Mouse (Mus musculus) megakaryocyte-erythroid progenitor cell, adult 5-6 weeks (primary cell): ENCODE data around the gene Pole2. TPM values are rescaled to one million over a fixed set of nuclear protein-coding genes. Genes with fewer than 3 reads are reported as not detected.

Experiments
- ATAC-seq: replicated peaks from 2 replicates; pipeline ENCODE4 v1.8.0; 2016; ENCODE audit warnings: mild to moderate bottlenecking, inconsistent platforms; ENCODE audit not compliant: severe bottlenecking, poor library complexity, low FRiP score, low TSS enrichment
- total RNA-seq, 2 experiments: library from RNA; stranded (forward) in 1 of 2; stranded (reverse) in 1 of 2; fragments of 200-1000, 215-1000 nt in 1 of 2; fragments of >200 nt in 1 of 2; fragmentation: Nextera tagmentation in 1 of 2; gene quantifications; 2 replicates each; pipeline ENCODE4 v1.2.3; 2014 to 2017

The Pole2 gene
- total RNA-seq (2014; fragmentation: Nextera tagmentation) = 67.3 and 69.2 TPM in 2 replicates
- total RNA-seq (2017) = 39.8 and 44.5 TPM in 2 replicates

DNA sequence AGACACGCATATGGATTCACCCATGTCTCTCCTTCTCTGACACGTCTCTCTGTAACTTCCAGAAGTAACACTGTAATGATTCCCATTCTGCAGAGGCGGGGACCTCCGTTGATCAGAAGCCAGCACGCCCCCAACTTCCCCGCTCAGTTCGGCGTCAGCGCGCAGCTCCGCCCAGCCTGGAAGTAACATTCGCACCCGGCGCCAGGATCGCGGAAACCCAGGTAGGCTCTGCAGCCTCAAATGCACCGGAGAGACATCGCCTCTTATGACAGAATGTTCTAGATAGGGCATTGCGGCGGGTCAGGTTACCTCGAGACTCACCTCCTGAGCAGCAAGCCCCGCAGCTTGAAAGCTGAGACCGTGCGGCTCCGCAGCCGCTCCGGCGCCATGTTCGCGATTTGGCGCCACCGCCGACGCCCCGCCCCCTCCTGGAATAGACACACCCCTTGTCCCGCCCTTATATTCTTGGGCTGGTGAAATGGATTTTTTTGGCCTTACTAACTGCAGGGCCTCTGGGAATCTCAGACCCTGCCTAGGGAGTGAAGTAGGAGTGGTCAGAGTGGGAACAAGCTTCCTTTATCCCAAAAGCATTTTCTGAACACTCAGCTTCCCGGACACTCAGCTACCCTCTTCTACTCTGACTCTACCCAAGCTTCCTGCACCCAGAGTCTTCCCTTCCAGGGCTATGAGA, at the start of gene Pole2:
Gene Pole2 (minus strand): TSS at position 420 of the 691 bp plus-strand sequence.
- ATAC-seq = peak; percentile 95

DNA sequence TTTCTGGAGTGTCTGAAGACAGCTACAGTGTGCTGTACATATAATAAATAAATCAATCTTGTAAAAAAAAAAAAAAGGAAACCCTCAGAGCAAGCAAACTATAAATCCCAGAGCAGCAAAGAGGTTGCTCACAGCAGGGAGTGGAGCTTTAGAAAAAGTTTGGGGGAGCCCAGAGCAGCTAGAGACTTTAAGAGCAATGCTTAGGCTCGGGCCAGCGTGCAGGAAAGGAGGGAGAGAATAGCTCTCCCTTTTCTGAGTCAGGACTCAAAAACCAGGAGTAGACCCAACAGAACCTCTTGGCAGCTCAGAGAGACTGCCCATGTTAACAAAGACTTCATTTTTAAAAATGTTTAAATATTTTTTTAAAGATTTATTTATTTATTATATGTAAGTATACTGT, 41.0 kb upstream of the Pole2 start:
- ATAC-seq = no peak

DNA sequence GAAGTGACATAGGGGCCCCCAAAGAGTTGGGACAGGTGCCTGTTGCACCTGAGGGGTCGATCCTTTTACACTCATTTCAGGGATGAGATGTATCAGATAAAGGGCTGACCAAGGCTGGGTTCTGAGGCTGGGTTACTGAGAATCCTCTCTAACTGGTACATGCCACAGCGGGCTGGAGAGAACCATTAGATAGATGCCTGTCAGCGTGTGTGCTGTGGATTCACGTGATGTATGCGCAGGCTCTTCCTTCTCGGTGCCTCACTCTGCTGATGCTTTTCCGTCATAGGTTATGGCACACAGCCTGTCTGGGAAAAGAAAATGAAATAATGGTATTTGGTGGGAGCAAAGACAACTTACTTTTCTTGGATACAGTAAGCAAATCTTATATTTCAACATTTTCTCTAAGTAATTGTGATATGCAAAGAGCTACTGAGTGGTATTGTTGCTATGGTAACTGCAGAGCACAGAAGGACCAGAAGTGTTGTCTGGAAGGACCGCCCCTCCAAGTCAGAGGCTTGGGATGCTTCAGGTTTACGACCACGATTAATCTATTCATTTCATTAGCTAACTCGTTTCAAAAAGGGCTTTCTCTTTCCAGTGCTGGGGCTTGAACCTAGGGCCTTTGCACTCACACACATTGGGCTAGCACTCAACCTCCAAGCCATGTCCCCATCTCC, 40.1 kb upstream of the Pole2 start:
- no peak for ATAC-seq

DNA sequence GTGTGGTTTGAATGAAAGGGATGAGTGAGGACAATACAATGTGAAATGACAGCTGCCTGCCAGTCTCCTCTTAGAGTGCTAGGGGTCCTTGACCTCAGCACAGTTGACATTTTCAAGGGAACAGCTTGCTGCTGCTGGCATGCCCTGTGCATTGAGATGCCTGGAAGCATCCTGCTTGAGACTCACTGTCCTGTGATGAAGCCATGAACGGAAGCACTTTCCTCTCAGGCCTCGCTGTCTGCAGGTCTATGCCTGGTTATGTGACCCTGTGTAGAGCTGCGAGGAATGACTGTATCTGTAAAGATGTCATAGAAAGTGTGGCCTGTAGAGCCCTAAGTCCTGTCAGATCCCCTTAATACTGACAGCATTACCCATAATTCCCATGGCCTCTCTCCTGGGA, 37.0 kb upstream of the Pole2 start:
- no peak for ATAC-seq

DNA sequence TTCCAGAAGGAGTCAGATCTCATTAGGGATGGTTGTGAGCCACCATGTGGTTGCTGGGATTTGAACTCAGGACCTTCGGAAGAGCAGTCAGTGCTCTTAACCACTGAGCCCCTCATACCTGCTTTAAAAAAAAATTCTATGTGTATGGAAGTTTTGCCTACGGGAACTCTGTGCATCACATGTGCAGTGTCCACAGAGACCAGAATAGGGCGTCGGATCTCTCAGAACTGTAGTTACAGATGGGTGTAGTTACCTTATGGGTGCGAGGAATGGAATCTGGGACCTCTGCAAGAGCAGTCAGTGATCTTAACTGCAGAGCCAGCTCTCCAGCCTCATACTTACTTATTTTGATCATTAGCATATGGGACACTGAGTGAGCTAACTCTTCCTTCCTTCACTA, 34.3 kb upstream of the Pole2 start:
- no peak for ATAC-seq

DNA sequence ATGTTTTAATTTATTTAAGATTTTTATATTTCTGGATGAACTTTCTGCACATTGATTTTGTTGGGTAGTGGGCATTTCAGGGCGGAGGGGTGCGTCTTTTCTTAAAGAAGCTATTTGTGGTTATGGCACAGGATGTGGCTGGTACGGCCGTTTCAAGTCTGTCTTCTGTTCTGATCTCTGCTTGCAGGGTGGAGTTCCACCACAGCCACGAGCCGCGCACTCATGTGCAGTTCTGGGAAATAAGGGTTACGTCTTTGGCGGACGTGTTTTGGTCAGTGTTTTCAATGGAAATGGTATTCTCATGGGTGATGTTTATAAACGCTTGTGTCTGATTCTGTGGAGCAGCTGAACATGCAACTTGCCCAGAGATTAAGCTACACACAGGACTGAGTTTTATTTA, 29.8 kb upstream of the Pole2 start:
- ATAC-seq = peak; percentile 61; the same call in 1 of the 2 replicates

DNA sequence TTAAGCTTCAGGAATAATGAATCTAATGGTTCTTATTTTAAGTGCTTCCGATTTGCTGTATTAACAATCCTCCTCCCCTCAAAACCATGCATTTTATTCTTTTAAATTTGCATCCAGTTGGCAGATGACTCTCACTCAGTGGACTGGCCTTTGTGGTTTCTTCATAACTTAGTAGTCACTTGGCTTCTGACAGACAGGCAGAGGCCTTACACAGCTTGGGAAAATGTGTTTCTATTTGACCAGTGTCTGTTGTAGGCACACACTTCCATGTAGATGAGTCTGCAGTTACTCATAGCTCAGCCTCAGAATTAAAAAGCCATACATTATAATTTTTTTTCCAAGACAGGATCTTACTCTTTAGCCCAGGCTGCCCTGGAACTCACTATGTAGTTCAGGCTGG, 25.8 kb upstream of the Pole2 start:
- ATAC-seq = no peak

DNA sequence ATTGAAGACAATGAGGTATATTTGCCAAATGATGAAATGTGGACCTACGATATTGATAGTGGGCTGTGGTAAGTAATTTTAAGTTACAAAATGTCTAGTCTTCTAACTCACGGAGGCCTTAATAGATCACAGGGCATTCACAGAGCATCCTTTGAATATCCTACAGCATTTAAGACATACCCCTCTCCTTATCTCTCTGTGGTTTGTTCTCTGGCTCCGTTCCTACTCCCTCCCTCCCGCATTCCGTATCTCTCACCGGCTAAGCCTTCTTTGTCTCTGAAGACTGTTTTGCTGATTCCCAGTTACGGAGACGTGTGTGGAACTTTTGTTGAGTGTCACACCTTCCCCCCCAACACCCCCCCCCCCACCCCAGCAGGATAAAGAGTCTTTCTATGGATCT, 22.8 kb upstream of the Pole2 start:
- peak; percentile 96 for ATAC-seq

DNA sequence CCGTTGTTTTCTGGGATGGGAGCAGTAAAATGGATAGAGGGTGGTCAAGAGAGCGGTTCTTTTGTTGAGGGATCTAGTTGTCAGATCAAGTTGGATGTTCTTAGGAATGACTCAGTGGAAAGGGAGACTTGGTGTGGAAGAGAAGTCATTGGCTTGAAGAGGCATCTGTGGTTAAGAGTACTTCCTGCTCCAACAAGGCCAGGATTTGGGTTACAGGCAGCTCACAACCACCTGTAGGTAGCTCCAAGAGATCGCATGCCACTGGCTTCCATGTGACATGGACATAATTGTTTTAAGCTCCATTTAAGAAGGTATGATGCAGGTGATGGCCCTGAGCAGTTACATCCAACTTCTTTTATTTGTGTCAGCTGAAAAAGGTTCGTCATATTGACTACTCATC, 21.8 kb upstream of the Pole2 start:
- no peak for ATAC-seq

DNA sequence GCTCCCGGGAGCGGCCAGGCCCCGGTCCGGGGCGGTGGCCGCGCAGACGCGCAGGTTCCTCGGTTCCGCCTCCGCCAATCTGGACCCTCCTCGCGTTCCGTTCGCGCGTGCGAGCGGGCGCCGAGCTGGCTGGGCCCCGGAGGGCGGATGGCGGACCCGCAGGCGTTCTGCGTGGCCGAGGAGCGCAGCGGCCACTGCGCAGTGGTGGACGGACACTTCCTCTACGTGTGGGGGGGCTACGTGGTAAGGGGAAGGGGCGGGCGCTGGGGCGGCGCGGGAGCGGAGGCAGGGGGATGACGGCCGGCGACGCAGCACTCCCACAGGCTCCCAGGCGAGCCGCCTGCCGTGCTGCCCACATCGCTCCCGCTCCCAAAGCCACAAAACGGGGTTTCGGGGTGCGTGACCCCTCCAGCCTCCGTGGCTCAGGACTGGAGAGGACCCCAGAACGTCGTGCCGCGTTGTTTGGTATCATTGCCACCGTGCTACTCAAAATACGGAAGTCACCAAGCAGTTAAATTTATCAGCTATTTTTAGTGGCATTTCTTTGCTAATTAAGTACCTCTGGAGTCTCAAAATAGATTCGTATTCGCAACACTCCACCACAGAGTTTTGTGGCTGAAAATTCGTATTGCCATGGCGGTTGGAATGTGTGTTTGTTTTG, 13.9 kb upstream of the Pole2 start:
- ATAC-seq = peak; percentile 76

DNA sequence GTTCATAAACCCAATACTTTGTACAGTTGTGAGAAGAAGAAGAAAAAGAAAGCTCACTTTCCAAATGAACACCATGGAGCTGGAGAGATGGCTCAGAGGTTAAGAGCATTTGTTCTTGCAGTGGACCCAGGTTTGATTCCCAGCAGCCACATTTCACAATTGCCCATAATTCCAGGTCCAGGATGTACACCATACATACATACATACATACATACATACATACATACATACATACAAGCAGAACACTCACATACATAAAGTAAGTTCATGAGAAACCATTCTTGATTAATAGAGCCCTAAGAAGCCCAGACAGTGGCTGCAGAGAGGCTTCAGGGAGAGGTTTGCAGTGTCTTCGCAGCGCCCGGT, 13.4 kb upstream of the Pole2 start:
- no peak for ATAC-seq

DNA sequence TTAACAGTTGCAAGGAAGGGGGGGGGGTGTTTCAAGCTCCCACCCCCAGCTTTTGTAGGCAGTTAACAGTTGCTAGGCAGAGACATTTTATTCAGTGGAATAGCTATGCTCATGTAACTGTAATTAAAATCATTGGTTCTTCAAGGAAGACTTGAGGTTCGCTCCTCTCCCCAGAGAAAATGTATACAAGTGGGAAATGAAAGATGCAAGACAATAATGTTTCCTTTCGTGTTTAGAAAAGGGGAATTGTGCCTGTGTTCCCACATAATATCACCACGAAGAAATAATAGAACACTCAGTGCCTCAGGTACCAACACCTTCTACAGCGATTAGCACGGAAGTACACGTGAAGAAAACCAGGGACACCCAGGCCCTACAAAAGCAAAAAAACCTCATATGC, 12.9 kb upstream of the Pole2 start, which contains the start of gene Klhdc1:
Gene Klhdc1 (plus strand): TSS at position 301 of the 400 bp plus-strand sequence.
- ATAC-seq = no peak

DNA sequence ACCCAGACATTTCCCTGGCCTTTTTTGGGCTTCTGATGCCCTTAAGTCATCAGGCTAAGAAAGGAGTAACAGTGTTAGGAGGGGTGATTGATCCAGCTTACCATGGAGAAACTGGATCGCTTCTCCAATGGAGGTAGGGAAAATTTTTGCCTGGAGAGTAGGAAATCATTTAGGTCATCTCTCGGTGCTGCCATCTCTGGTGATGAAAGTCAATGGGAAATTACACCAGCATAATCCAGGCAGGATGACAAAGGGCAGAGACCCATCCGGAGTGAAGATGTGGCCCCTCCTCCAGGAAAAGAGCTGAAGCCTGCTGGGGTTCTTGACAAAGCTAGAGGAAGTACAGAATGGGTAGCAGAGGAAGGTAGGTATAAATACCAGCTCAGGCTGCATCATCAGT, 10.3 kb upstream of the Pole2 start:
- ATAC-seq = no peak

DNA sequence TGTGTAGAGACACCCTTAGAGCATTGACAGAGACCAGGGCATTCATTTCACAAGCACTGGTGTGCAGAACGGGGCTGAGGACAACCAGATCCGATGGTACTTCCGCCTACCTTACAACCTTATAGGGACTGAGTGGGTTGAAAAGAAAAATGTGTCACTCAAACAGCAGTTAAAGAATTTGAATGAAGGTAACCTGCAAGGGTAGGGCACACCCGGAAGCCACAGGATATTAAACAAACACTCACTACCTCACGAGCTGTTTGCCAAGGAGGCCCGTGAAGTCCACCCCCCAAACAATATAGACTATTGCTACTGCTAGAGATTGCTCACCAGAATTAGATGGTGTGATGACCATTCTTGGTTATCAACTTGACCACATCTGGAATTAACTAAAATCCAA, 7.8 kb upstream of the Pole2 start:
- ATAC-seq = no peak

DNA sequence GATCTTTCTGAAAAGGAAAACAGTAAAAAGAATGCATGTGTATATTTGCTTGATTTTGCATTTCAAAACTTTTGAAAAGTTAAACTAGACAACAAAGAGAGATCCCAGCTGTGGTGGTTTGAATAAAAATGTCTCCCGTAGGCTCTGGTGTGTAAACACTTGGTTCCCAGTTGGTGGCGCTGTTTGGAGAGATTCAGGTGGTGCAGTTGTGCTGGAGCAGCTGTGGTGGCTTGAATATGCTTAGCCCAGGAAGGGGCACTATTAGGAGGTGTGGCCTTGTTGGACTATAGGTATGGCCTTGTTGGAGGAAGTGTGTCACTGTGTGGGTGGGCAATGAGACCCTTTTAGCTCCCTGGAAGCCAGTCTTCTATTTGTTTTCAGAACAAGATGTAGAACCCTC, 1.3 kb upstream of the Pole2 start:
- ATAC-seq = peak; percentile 51

DNA sequence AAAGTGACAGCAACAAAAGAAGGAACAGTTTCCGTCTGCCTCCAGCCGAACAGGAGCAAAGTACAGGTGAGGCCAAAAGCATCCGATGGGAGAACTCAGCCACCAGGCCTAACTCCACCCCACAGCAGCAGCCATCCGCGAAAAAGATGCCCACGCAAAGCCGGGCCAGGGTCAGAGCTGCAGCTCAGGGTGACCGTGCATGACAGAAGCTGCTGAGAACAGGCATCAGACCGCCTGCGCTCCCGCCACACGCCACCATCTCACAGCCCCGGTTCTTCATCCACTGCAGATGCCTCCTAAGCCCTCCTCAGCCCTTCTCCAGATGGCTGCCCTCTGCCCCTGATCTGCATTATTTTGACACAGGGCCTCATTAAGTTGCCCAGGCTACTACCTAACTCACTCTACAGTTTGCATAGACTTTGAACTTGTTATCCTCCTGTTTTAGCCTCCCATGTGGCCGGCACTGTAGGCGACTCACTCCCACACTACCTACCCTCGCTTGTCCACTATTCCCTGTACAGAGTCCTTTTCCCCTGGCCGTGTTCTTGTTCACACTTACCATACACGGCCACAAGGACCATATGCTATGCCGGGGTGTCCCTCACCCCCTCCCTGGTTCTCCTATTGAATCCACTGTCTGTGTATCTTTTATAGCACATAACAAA, 7.2 kb downstream of the Pole2 start:
- ATAC-seq = no peak

DNA sequence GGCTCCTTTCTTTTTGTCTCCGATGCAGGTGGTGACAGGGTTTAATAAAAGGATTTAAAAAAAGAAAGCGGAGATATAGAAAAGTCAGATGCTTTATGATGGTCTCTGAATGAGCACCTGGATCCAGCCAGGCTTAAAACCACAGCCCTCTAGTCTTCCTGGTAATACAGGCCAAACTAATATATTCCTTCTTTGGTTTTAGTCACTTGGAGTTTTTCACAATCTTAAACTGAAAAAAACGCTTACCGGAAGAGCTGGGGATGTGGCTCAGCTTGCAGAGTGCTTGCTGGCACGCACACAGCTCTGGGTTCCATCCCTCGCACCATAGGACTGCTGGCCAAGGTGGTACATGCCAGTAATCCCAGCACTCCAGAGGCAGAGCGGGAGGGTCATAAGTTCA, 11.4 kb downstream of the Pole2 start:
- ATAC-seq = no peak

DNA sequence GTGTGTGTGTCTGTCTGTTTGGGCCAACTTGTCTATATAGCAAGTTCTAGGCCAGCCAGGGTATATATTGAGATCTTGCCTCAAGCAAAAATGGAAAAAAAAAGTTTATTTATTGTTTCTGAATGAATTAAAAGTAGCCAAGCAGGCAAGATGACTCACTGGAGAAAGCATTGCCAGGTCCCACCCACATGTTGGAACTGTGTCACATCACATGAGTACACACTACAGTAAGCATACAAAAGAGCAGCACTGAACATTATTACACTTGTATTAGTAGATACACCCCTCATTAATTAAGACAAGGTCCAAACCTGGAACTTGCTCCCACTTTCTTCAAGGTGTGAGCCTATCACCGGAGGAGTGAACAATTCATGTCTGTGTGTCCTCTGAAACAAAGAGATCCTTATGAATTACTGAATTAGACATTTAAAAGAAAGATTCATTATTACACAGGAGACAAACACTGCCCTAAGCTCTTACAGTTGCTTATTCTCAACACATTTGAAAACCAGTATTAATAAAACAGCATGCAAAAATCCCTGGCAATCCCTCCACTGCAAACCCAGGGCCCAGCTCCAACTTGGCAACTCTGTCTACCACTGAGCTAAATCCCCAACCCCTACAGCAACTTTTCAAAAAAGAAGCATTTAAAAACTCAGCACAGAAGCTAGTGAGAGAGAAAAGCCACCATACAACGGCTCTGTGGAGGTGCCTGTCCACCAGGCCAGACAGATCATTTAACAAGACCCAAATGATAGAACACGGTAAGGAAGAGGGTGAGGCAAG, 12.8 kb downstream of the Pole2 start:
- no peak for ATAC-seq

DNA sequence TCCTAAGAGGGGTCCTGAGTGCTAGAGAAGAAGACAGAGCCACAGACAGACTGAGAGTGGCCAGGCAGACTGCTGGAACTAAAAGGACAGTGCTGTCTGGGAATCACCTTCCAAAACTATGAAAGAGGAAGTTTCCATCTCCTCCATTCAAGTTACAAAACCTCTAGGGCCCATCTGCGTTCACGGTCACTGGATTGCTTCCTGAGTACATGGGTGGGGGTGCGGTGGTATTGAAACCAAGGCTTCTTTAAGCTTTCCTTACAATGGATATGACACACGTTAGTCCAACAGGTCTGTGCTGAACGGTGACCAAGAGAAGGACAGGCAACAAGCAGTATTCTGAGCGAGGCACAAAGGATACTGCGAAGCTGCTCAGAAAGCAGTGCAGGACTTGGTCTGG, 13.6 kb downstream of the Pole2 start:
- no peak for ATAC-seq
